Mouse (Mus musculus) G1E-ER4 (cell line): ENCODE results near the gene Jmy. TPM values are rescaled to one million over a fixed set of nuclear protein-coding genes. Genes with fewer than 3 reads are reported as not detected.

Experiments
- GATA1 ChIP-seq: IDR thresholded peaks from one replicate; pipeline ENCODE4 v1.8.0; 2012; ENCODE audit warnings: low read length, inconsistent platforms
- polyA plus RNA-seq: library from polyadenylated mRNA; stranded (reverse); fragments of >175 nt; gene quantifications from 2 replicates; pipeline ENCODE4 v1.2.3, GENCODE M21; 2012

The Jmy gene
- 25.6 and 29.2 TPM in 2 replicates for polyA plus RNA-seq

- TF ChIP-seq GATA1, result no peak
Observed at GRCm38 (mm10) chr13:93499167-93499972, at the start of gene Jmy. Gene Jmy (minus strand): TSS chr13:93499808.

- TF ChIP-seq GATA1, result no peak
Observed at GRCm38 (mm10) chr13:93547641-93548040, 48.0 kb upstream of the Jmy start.

- no peak for TF ChIP-seq GATA1
Observed at GRCm38 (mm10) chr13:93546011-93546410, 46.4 kb upstream of the Jmy start.

GRCm38 (mm10) chr13:93544274-93544673 is 44.7 kb upstream of the Jmy start:
- TF ChIP-seq GATA1, result no peak

GRCm38 (mm10) chr13:93539311-93539710 is 39.7 kb upstream of the Jmy start:
- no peak for TF ChIP-seq GATA1

GRCm38 (mm10) chr13:93518753-93519319 is 19.2 kb upstream of the Jmy start:
- no peak for TF ChIP-seq GATA1

GRCm38 (mm10) chr13:93517223-93517622 is 17.6 kb upstream of the Jmy start:
- no peak for TF ChIP-seq GATA1

- no peak for TF ChIP-seq GATA1
Observed at GRCm38 (mm10) chr13:93514000-93514795, 14.6 kb upstream of the Jmy start.

GRCm38 (mm10) chr13:93510447-93511180 is 11.0 kb upstream of the Jmy start:
- no peak for TF ChIP-seq GATA1

- TF ChIP-seq GATA1, result no peak
Observed at GRCm38 (mm10) chr13:93501724-93502123, 2.1 kb upstream of the Jmy start.

- TF ChIP-seq GATA1, result no peak
Observed at GRCm38 (mm10) chr13:93499973-93500633, 495 bp upstream of the Jmy start.

- TF ChIP-seq GATA1, result no peak
Observed at GRCm38 (mm10) chr13:93498211-93499166, 1.1 kb downstream of the Jmy start.

- TF ChIP-seq GATA1, result no peak
Observed at GRCm38 (mm10) chr13:93496977-93497376, 2.6 kb downstream of the Jmy start.

- no peak for TF ChIP-seq GATA1
Observed at GRCm38 (mm10) chr13:93488510-93488909, 11.1 kb downstream of the Jmy start.
